Comparison of ENCODE assay signal across 27 mouse cellular contexts in the genomic region with DNA sequence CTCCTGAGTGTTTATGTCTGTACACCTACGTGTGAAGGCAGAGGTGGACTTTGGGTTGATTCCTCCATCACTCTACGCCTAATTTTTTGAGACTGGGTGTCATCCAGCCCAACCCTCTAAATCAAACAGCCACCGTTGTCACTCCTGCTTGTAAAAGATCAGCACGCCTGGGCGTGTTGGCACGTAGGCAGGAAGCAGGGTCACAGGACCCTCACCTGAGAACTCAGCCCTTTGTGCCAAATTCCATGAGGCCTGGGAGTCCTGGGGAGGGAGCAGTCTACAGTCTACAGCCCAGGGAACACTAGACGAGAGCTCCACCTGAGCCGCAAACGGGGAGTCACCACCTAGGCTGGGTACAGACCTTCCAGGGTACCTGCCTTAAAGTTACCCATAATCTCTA. TPM values are rescaled to one million over a fixed set of nuclear protein-coding genes. Genes with fewer than 3 reads are reported as not detected.
DNase-seq lines count a peak whose midpoint lies in the region; ATAC-seq and TF ChIP-seq lines count a peak whose summit lies in the region.
"Had no signal": no experiment of that assay in that cellular context is flagged by ENCODE, and none has a peak within 500 bp of the region (broad histone marks: within the 10 kb centered on the region; RNA-seq: fewer than 3 reads in every experiment).

No protein-coding gene starts in this region.

- peaks cover 39% of the 10 kb centered on the region for H3K36me3 ChIP-seq in heart, embryonic 12.5 days
- H3K36me3 ChIP-seq in lung, embryonic 14.5 days (ENCODE audit: insufficient read depth) = no peaks in the 10 kb centered on the region
- H3K36me3 ChIP-seq in intestine, embryonic 16.5 days (ENCODE audit: control insufficient read depth, insufficient read depth, low read length) = no peaks in the 10 kb centered on the region
- H3K36me3 ChIP-seq in midbrain, embryonic 15.5 days (replicated peaks) = no peaks in the 10 kb centered on the region
- H3K36me3 ChIP-seq: embryonic facial prominence, embryonic 12.5 days had no signal

- no peak overlapping the region for H3K4me3 ChIP-seq in heart, embryonic 12.5 days
- no peak overlapping the region for H3K4me3 ChIP-seq in lung, embryonic 14.5 days (ENCODE audit: low read depth, low read length)
- H3K4me3 ChIP-seq in intestine, embryonic 16.5 days (ENCODE audit: low read length) = no peak overlapping the region
- no peak overlapping the region for H3K4me3 ChIP-seq in midbrain, embryonic 15.5 days
- H3K4me3 ChIP-seq: embryonic facial prominence, embryonic 12.5 days; heart, embryonic 15.5 days; hindbrain, embryonic 13.5 days had no signal

- no peaks in the 10 kb centered on the region for H3K27me3 ChIP-seq in heart, embryonic 12.5 days (replicated peaks)
- H3K27me3 ChIP-seq in lung, embryonic 14.5 days (ENCODE audit: insufficient read depth, low read length) = no peaks in the 10 kb centered on the region
- no peaks in the 10 kb centered on the region for H3K27me3 ChIP-seq in intestine, embryonic 16.5 days (replicated peaks; ENCODE audit: control insufficient read depth, insufficient read depth, low read length)
- H3K27me3 ChIP-seq in midbrain, embryonic 15.5 days (replicated peaks) = no peaks in the 10 kb centered on the region
- H3K27me3 ChIP-seq: embryonic facial prominence, embryonic 12.5 days; heart, embryonic 15.5 days; hindbrain, embryonic 13.5 days; Patski had no signal

- WGBS in heart, embryonic 12.5 days = 86% methylated on average over 9 of the region's 9 CpGs
- 71% methylated on average over 9 of the region's 9 CpGs for WGBS in lung, embryonic 14.5 days
- WGBS in intestine, embryonic 16.5 days = 68% methylated on average over 9 of the region's 9 CpGs
- 94% methylated on average over 9 of the region's 9 CpGs for WGBS in midbrain, embryonic 15.5 days

- peaks cover 31% of the 10 kb centered on the region for H3K4me1 ChIP-seq in heart, embryonic 12.5 days (replicated peaks)
- no peaks in the 10 kb centered on the region for H3K4me1 ChIP-seq in lung, embryonic 14.5 days (ENCODE audit: insufficient read depth)
- H3K4me1 ChIP-seq in intestine, embryonic 16.5 days (ENCODE audit: control insufficient read depth, insufficient read depth, low read length) = peaks cover 5% of the 10 kb centered on the region
- no peaks in the 10 kb centered on the region; the same call in 1 of the 2 replicates for H3K4me1 ChIP-seq in midbrain, embryonic 15.5 days
- H3K4me1 ChIP-seq: embryonic facial prominence, embryonic 12.5 days; hindbrain, embryonic 13.5 days had no signal

- ATAC-seq in heart, embryonic 12.5 days (ENCODE audit: insufficient number of reproducible peaks, low FRiP score) = no peak
- ATAC-seq in lung, embryonic 14.5 days (ENCODE audit: insufficient read depth) = peak; percentile 26; the same call in 1 of the 2 replicates
- ATAC-seq in intestine, embryonic 16.5 days = peak; percentile 73
- ATAC-seq in midbrain, embryonic 15.5 days (replicated peaks) = peak; percentile 29
- ATAC-seq: activated CD4-positive, CD25-positive, alpha-beta regulatory T cell, adult 4 months; Patski had no signal

- no peaks in the 10 kb centered on the region; the same call in 1 of the 2 replicates for H3K9me3 ChIP-seq in heart, embryonic 12.5 days (replicated peaks)
- H3K9me3 ChIP-seq in lung, embryonic 14.5 days (ENCODE audit: low read depth, low read length) = no peaks in the 10 kb centered on the region
- H3K9me3 ChIP-seq in intestine, embryonic 16.5 days (ENCODE audit: control insufficient read depth, low read length) = no peaks in the 10 kb centered on the region
- no peaks in the 10 kb centered on the region for H3K9me3 ChIP-seq in midbrain, embryonic 15.5 days
- H3K9me3 ChIP-seq: embryonic facial prominence, embryonic 12.5 days; heart, embryonic 15.5 days; hindbrain, embryonic 13.5 days had no signal

- 0 out of 2 replicates have a peak overlapping the region, but pooled peaks have one; percentile 15 for H3K27ac ChIP-seq in heart, embryonic 12.5 days (ENCODE audit: poor library complexity, severe bottlenecking)
- no peak overlapping the region for H3K27ac ChIP-seq in lung, embryonic 14.5 days (ENCODE audit: low read depth)
- 0 out of 2 replicates have a peak overlapping the region, but pooled peaks have one; percentile 32 for H3K27ac ChIP-seq in intestine, embryonic 16.5 days (ENCODE audit: low read length)
- no peak overlapping the region for H3K27ac ChIP-seq in midbrain, embryonic 15.5 days
- H3K27ac ChIP-seq: embryonic facial prominence, embryonic 12.5 days; hindbrain, embryonic 13.5 days had no signal

- intact Hi-C loops in heart, postnatal 25 days (cut with DNase I) = loop anchor here (2.0 kb wide), 3 partner anchors 93 to 119 kb away; no protein-coding TSS in a partner anchor

- H3K4me2 ChIP-seq in heart, embryonic 12.5 days = no peak overlapping the region
- no peak overlapping the region for H3K4me2 ChIP-seq in lung, embryonic 14.5 days
- H3K4me2 ChIP-seq in intestine, embryonic 16.5 days (ENCODE audit: low read depth, low read length) = no peak overlapping the region
- H3K4me2 ChIP-seq in midbrain, embryonic 15.5 days = no peak overlapping the region
- H3K4me2 ChIP-seq: embryonic facial prominence, embryonic 12.5 days; heart, embryonic 15.5 days; hindbrain, embryonic 13.5 days had no signal

- H3K9ac ChIP-seq in heart, embryonic 12.5 days = no peak overlapping the region
- no peak overlapping the region for H3K9ac ChIP-seq in lung, embryonic 14.5 days
- no peak overlapping the region; the same call in 1 of the 2 replicates for H3K9ac ChIP-seq in intestine, embryonic 16.5 days (ENCODE audit: low read depth, low read length)
- H3K9ac ChIP-seq in midbrain, embryonic 15.5 days = no peak overlapping the region
- H3K9ac ChIP-seq: embryonic facial prominence, embryonic 12.5 days; heart, embryonic 15.5 days; hindbrain, embryonic 13.5 days had no signal

- no peak for TF ChIP-seq CTCF in lung, embryonic 14.5 days (IDR thresholded peaks at IDR 0.05; ENCODE audit: low read depth)

- no peak for DNase-seq in heart, postnatal 25 days (ENCODE audit: low spot score)
- no peak for DNase-seq in lung, embryonic 14.5 days
- no peak for DNase-seq in lung, adult 18-20 months
- DNase-seq in frontal cortex, postnatal 14 days (ENCODE audit: low spot score in 2 of 2) = no peak
- no peak for DNase-seq in embryo, embryonic 9.5 days (ENCODE audit: extremely low spot score)
- DNase-seq: adrenal gland, postnatal 14 days; cerebellum, adult 2 months; gastrocnemius, postnatal 10 days; kidney, adult 8-10 months; liver; lung, postnatal 10 days; right cerebral cortex, postnatal 14 days; thymus, postnatal 25 days had no signal

RNA-seq across cellular contexts. Expression of a gene that starts 10.2 kb away (rescaled TPM):
- 224 and 228 TPM in 2 replicates for polyA plus RNA-seq in heart, embryonic 12.5 days (2016; fragmentation: Nextera tagmentation; extraction: Ambion mirVana)
- total RNA-seq in heart, postnatal 25 days (2021) = 1,000 to 10,000 TPM; 1,299 to 1,387 TPM
- polyA plus RNA-seq in lung, embryonic 14.5 days (2014; fragmentation: Nextera tagmentation; extraction: Ambion mirVana) = 22.7 and 24.0 TPM in 2 replicates
- 62.1 and 64.2 TPM in 2 replicates for polyA plus RNA-seq in intestine, embryonic 16.5 days (2015; fragmentation: Nextera tagmentation; extraction: Ambion mirVana)
- 170 and 196 TPM in 2 replicates for polyA plus RNA-seq in midbrain, embryonic 15.5 days (2015; fragmentation: Nextera tagmentation; extraction: Ambion mirVana)

RNA-seq across cellular contexts. Expression of a gene that starts 11.1 kb away (rescaled TPM):
- polyA plus RNA-seq in heart, embryonic 12.5 days (2016; fragmentation: Nextera tagmentation; extraction: Ambion mirVana) = 0.20 and 0.44 TPM in 2 replicates
- total RNA-seq in heart, postnatal 25 days (2021) = under 1 TPM in 1 of 2 experiments, not detected in 1; 0.36 TPM
- 0.07 and 0.42 TPM in 2 replicates for polyA plus RNA-seq in lung, embryonic 14.5 days (2014; fragmentation: Nextera tagmentation; extraction: Ambion mirVana)
- polyA plus RNA-seq in intestine, embryonic 16.5 days (2015; fragmentation: Nextera tagmentation; extraction: Ambion mirVana) = 1.3 TPM in 2 replicates
- 2.4 and 3.0 TPM in 2 replicates for polyA plus RNA-seq in midbrain, embryonic 15.5 days (2015; fragmentation: Nextera tagmentation; extraction: Ambion mirVana)
- total RNA-seq: common myeloid progenitor, adult 5-6 weeks had no signal

RNA-seq across cellular contexts. Expression of a gene that starts 14.4 kb away (rescaled TPM):
- polyA plus RNA-seq in heart, embryonic 12.5 days (2016; fragmentation: Nextera tagmentation; extraction: Ambion mirVana) = not detected in 2 replicates
- not detected for total RNA-seq in heart, postnatal 25 days (2021)
- polyA plus RNA-seq in lung, embryonic 14.5 days (2014; fragmentation: Nextera tagmentation; extraction: Ambion mirVana) = not detected in 2 replicates
- not detected in 2 replicates for polyA plus RNA-seq in intestine, embryonic 16.5 days (2015; fragmentation: Nextera tagmentation; extraction: Ambion mirVana)
- polyA plus RNA-seq in midbrain, embryonic 15.5 days (2015; fragmentation: Nextera tagmentation; extraction: Ambion mirVana) = not detected in 2 replicates
- total RNA-seq: adrenal gland, postnatal 14 days; common myeloid progenitor, adult 5-6 weeks; gastrocnemius, postnatal 10 days; layer of hippocampus, postnatal 25 days; left cerebral cortex, postnatal 36 days; megakaryocyte-erythroid progenitor cell, adult 5-6 weeks had no signal
- polyA plus RNA-seq: activated CD4-positive, CD25-positive, alpha-beta regulatory T cell, adult 4 months; C2C12; cerebellum, adult 2 months; embryonic facial prominence, embryonic 12.5 days; heart, embryonic 15.5 days; hindbrain, embryonic 13.5 days; Patski; spleen, adult 2 months had no signal

RNA-seq across cellular contexts. Expression of a gene that starts 18.8 kb away (rescaled TPM):
- polyA plus RNA-seq in heart, embryonic 12.5 days (2016; fragmentation: Nextera tagmentation; extraction: Ambion mirVana) = not detected in 2 replicates
- not detected for total RNA-seq in heart, postnatal 25 days (2021)
- polyA plus RNA-seq in lung, embryonic 14.5 days (2014; fragmentation: Nextera tagmentation; extraction: Ambion mirVana) = not detected in 2 replicates
- polyA plus RNA-seq in intestine, embryonic 16.5 days (2015; fragmentation: Nextera tagmentation; extraction: Ambion mirVana) = not detected in 2 replicates
- polyA plus RNA-seq in midbrain, embryonic 15.5 days (2015; fragmentation: Nextera tagmentation; extraction: Ambion mirVana) = not detected in 2 replicates
- total RNA-seq: adrenal gland, postnatal 14 days; common myeloid progenitor, adult 5-6 weeks; gastrocnemius, postnatal 10 days; layer of hippocampus, postnatal 25 days; left cerebral cortex, postnatal 36 days; megakaryocyte-erythroid progenitor cell, adult 5-6 weeks had no signal
- polyA plus RNA-seq: activated CD4-positive, CD25-positive, alpha-beta regulatory T cell, adult 4 months; C2C12; cerebellum, adult 2 months; embryonic facial prominence, embryonic 12.5 days; heart, embryonic 15.5 days; hindbrain, embryonic 13.5 days; Patski; spleen, adult 2 months had no signal

RNA-seq across cellular contexts. Expression of a gene that starts 19.1 kb away (rescaled TPM):
- polyA plus RNA-seq in heart, embryonic 12.5 days (2016; fragmentation: Nextera tagmentation; extraction: Ambion mirVana) = 39.7 and 40.4 TPM in 2 replicates
- 10 to 100 TPM; 19.8 to 20.9 TPM for total RNA-seq in heart, postnatal 25 days (2021)
- polyA plus RNA-seq in lung, embryonic 14.5 days (2014; fragmentation: Nextera tagmentation; extraction: Ambion mirVana) = 32.4 and 38.4 TPM in 2 replicates
- polyA plus RNA-seq in intestine, embryonic 16.5 days (2015; fragmentation: Nextera tagmentation; extraction: Ambion mirVana) = 50.3 and 57.1 TPM in 2 replicates
- 99.3 and 100 TPM in 2 replicates for polyA plus RNA-seq in midbrain, embryonic 15.5 days (2015; fragmentation: Nextera tagmentation; extraction: Ambion mirVana)

Comparison
In these comparisons a context has a peak if more than half of its experiments do, and no peak if none do; other contexts are left out.
1. H3K27ac ChIP-seq: peak in heart, embryonic 12.5 days (single experiment) and intestine, embryonic 16.5 days (single experiment); none in lung, embryonic 14.5 days (single experiment) and midbrain, embryonic 15.5 days (single experiment).